Mouse (Mus musculus) gonadal fat pad, adult 2 months (tissue): Measurements from ENCODE around the gene Lpar6. TPM values are rescaled to one million over a fixed set of nuclear protein-coding genes. Genes with fewer than 3 reads are reported as not detected.

Experiments used
- DNase-seq: peaks from one replicate; pipeline ENCODE4 v3.0.0-alpha.2; 2012; ENCODE audit warnings: low read depth
- polyA plus RNA-seq: library from polyadenylated mRNA; depleted of rRNA; stranded (reverse); fragments of >200 nt; gene quantifications from 2 replicates; pipeline ENCODE4 v1.2.3, GENCODE M21; 2012; rRNA removed

Gene Lpar6
- polyA plus RNA-seq: 5.4 and 7.2 TPM in 2 replicates

DNA sequence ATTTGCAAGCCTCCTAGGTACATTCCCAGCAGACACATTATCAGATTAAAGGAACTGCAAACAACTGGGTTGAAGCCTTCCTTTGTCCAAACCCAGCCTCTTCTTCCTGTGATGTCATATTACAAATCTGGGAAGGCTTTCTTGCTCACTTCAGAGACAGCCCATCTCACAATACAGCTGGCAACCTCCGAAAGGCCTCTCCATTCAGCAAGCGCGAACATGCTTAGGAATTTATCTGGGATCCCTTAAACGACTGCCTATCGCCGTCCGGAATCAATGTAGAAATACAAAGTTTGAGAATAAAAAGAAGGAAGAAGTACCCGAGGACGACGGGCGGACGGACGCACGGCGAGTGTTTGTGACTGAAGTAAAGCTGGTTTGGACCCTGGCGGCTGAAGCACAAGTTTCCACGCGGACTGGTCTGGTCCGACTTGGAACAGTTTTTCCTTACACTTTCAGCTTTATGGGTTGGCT is at the start of gene Lpar6:
Lpar6 (plus strand) TSS at position 48 of the 474 bp plus-strand sequence.
- peak; percentile 92 for DNase-seq

DNA sequence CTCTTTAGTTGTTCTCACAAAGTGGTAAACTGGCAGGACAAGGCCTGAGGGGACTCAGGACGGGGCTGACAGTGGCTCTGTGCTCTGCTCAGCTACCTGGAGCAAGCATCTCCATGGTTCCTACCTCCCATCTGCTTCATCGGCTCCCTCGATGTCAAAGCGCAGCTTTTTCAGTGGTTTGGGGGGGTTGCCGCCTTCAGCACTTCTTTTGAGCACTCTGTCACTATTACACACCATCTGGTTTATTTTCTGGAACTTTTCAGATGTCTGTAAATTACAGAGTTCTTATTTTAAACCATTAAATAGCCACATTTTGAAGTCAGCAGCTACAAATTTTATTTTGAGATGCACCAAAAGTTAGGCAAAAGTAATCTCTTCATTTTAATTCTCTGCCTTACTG is 38.6 kb upstream of the Lpar6 start:
- no peak for DNase-seq

DNA sequence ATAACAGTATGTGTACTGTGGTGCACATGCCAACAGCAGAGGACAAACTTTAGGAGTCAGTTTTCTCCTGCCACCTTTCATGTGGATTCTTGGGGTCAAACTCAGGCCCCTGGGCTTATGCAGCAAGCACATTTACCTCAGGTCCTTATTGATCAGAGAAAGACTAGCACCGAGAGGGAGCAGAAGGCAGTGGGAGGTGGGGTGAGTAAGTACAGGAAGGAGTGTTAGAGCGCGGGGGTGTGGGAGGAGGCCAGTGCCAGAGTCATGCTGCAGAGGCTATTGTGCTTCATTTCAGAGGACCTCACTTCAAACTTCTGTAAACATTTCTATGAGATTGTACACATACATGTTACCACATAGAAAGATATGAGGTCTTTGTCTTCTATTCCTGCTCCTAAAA is 36.2 kb upstream of the Lpar6 start:
- DNase-seq: no peak

DNA sequence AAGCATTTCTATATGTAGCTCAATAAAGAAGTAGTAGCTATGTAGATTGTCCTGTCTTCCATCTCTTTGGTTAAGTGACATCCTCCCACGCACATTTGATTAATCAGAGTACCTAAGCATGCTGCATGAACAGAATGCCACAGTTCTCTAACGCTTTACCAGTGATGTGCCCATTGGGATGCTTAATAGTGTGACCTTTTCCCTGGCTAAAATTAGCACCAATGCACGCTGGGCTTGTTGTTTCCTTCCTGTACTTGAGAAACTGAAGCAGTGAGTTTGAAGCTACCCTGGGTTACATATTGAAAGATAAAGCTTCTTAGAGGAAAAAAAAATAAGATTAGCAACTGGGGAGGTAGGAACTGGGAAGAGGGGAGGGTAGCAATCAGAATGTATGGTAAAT is 33.7 kb upstream of the Lpar6 start:
- no peak for DNase-seq

DNA sequence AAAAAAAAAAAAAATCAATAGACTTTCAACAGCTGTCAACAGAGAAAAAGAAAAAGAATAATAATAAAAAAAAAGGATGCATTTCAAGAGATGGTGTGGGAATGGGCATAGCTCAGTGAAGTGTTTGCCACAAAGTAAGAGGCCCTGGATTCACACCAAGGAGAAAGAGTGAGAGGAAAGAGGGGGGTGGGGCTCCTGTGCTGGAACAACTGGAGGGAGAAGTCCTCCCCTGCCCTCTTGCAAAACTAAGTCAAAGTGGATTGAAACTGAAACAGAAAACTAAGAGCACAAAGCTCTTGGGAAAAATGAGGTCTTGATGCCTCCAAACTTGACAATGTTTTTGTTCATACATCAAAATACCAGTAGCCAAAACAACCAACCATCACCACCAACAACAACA is 28.4 kb upstream of the Lpar6 start:
- DNase-seq: no peak

DNA sequence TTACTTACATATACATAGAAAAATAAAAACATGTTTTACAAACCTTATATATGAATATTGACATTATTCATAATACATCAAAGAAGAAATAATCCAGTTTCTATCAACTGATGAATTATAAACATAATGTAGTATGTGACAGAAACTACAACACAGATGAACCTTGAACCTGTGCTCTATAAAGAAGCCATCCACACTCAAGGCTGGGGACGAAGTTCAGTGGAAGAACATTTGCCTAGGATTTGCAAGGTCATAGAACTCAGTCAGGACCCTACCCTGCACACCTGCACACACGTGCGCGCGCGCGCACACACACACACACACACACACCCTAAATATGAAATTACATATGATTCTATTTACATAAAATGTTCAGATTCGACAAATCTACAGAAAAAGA is 27.5 kb upstream of the Lpar6 start:
- DNase-seq: no peak

DNA sequence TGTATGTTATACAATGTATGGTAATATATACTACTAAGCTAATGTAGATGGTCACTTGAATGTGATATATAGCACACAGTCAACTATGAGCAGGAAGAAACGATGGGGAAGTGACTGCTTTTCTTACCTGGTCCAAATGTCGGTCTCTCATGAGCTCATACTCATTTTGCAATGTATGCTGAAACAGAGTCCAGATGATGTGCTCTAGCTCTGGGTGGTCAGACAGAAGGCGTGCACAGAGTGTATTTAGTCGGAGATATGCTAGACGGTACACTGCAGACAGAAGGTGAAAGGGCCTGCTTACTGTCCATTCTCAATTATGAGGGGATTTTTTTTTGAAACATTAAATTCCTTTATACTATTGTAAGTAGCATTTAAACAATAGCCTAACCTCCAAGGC is 26.2 kb upstream of the Lpar6 start:
- no peak for DNase-seq

DNA sequence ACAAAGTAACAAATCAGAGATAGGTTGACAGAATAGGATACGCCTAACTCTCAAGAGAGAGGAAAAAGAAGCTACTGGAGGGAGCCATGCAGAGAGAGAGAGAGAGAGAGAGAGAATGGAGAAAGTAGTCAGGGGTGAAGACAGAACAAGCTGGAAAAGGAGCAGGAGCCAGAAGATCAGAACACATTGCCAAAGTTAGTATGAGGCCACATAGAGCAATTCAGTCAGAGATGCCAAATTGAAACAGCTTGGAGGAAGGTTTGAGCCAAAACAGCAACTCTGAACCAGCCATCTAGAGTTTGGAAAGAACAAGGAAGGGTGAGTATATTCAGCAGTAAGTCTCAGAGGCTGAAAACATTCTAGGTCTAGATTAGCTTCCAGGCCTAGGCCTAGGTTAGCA is 20.6 kb upstream of the Lpar6 start:
- DNase-seq: no peak

DNA sequence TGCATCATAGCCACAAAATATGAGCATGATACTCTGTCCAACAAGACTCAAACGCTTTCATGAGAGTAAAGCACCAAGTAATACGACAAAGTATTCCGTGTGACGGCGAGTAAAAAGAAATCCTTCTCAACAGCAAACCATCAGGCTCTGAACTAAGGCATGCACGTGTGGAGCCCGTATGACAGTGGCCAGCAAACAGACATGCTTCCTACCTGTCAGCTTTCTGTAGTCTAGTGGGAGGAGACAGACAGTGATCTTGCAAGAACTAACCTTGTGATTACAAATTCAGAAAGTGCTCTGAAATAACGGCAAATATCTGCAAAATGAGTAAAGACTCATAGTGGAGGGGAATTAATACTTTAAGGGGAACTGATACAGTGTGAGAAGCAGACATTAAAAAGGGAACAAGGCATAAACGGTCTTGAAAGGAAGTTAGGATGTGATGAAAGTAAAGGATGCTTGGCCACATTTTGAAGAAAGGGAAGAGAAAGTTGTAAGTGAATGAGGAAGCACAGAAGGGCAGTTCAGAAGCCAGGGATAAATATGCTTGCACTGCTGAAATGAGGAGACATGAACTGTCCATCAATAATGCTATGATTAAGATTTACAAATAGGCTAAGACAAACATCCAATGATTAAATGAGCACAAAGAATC is 15.3 kb upstream of the Lpar6 start:
- DNase-seq: no peak

DNA sequence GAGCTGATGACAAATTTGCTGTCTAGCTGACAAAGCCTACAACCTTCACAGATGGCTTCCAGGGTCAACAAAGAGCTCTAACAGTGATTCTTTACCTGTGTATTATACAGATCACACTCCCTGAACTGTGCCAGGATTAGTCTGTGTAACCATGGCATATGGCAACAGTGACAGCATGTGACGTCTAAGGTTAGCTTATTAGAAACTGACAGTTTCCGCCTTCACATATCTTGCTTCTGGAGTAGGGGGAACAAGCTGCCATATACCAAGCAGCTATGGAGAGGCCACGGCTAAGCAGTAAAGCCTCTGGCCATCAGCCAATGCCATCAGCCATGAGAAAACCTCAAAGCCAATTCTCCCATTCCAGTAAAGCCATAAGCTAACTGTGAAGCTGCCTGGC is 11.3 kb upstream of the Lpar6 start:
- DNase-seq: no peak

DNA sequence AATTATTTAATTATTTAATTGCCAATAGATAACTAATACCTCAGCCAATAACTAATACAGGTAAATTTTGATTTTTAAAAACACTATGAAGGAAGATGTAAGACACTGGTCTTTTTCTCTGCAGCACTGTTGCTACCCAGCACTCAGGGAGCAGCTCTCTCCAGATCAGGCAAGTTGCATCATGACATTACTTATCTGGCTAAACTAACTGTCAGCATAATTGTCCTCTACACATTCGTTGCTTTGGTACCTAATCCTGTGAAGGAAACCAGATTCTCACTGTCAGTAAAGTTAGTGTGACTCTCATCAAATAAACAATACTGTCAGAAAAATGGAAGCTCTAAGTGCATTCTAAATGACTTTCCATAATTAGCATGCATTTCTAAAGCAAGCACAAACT is 10.8 kb upstream of the Lpar6 start:
- no peak for DNase-seq

DNA sequence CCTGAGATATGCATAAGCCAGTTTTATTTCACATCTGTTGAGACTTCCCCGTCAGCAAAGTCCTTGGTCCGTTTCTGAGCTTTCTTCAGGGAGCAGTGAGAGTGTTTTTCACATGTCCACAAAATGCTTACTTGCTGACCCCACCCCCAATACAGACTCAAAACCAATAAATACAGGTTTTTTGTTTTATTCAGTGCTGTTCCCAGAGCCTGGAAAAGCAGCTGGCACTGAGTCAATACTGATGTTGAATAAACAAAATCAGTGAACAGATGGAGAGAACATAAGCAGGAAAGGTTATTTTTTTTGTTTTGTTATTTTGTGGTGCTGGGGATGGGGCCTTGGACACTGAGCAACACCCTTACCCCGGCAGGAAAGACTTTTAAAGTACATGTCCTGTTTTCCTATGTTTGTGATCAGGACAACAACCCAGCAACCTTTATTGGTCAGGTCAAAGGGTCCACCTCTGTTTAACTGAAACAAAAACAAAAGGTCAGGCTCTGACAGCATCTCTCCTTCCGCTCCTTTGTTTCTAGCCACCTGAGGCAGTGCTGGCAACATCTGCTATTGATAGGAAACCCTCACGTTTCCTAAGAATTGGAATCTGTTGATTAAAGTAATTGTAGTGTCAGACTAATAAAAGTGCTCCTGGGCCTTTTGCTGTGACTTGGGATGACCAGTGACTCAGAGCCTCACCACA is 6.3 kb upstream of the Lpar6 start:
- DNase-seq: no peak

DNA sequence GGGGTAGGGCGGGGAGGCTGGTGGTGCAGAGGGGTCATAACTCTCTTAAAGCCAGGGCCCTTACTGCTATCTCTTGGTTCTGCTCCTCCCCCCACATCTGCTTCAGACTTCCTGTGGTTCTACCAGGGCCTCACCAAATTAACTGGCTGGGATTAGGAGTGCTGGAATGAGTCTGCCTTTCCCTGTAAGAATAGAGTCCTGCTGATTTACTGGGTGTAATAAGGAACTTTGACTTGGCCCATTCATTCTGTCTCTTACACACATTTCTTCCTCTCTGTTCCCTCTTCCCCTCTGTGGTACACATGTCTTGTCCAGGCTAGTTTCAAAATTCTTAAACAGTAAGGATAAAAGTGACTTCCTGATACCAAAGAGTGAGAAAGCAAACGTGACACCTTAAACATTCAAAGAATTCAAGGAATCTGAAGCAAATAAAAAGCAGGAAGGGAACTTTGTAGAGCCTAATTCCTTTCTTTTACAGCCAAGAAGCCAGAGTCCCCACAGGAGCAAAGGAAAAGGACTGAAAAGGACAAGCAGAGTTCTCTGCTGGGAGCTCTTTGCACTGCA is 3.1 kb upstream of the Lpar6 start:
- DNase-seq: no peak

DNA sequence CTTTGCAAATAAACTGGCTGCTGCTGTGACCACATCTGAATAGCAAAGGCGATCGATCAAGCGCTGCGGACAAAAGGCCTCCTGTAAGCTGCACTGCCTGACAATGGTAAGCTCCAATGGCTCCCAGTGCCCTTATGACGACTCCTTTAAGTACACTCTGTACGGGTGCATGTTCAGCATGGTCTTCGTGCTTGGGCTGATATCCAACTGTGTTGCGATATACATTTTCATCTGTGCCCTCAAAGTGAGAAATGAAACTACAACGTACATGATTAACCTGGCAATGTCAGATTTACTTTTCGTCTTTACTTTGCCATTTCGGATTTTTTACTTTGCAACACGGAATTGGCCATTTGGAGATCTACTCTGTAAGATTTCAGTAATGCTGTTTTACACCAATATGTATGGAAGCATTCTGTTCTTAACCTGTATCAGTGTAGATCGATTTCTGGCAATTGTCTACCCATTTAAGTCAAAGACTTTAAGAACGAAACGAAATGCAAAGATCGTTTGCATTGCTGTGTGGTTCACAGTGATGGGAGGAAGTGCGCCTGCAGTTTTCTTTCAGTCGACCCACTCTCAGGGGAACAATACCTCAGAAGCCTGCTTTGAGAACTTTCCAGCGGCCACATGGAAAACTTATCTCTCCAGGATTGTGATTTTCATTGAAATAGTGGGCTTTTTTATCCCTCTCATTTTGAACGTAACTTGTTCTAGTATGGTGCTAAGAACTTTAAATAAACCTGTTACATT is 979 bp downstream of the Lpar6 start:
- no peak for DNase-seq

DNA sequence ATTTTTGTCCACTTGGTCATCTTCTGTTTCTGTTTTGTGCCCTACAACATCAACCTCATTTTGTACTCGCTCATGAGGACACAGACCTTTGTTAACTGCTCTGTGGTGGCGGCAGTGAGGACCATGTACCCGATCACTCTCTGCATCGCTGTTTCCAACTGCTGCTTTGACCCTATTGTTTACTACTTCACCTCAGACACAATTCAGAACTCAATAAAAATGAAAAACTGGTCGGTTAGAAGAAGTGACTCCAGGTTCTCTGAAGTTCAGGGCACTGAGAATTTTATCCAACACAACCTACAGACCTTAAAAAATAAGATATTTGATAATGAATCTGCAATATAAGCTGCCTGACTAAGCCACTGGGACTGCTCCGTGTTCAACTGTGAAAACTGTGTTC is 1.6 kb downstream of the Lpar6 start:
- no peak for DNase-seq

DNA sequence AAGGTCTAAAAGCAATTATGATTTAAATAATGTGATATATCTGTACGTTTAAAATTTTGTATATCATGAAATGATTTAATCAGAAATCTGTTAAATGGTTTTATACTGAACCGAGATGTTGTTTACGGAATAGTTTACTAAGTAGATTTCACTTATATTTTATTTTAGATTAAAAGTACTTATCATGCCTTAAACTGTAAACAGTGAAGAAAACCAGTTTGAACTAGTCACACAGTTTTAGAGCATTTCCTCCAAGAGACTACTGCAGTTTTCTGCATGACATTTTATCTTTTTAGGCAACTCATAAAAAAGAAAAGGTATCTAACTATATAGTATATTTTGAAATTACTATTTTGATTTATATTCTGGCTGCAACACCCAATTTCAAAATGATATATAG is 2.2 kb downstream of the Lpar6 start:
- no peak for DNase-seq

DNA sequence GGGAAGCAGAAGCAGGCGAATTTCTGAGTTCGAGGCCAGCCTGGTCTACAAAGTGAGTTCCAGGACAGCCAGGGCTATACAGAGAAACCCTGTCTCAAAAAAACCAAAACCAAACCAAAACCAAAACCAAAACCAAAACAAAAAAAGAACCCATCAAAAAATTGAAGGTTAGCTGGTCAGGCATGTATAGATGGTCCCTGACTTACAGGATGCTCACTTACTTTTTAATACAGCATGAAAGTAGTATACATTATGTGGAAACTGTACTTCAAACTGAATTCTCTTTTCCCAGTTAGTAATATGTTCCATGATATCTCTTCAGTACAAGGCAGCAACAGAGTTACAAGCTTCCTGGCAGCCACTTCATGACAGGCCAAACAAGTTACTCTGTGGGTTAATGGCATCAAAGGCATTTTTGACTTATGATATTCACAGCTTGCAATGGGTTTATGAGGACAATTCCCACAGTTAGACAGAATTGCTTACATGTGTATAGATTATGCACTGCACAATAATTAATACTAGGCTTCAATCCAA is 6.4 kb downstream of the Lpar6 start:
- no peak for DNase-seq

DNA sequence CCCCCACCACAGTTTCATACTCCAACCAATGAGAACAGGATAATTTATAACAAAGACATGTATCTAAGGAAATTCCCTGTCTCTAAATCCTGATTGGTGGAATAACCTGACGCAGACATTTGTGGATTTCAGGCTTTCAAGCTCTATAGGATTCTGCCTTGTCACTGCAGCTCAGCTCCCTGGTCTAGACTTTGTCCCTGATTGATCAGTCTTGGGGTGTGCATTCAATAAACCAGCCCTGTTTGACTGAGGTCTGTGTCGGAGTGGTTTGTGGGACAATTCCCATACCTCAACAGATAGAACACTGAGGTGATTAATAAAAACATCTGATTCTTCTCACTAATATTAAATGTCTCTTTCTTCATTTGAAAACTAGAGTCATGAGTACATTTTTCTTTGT is 12.4 kb downstream of the Lpar6 start:
- no peak for DNase-seq

DNA sequence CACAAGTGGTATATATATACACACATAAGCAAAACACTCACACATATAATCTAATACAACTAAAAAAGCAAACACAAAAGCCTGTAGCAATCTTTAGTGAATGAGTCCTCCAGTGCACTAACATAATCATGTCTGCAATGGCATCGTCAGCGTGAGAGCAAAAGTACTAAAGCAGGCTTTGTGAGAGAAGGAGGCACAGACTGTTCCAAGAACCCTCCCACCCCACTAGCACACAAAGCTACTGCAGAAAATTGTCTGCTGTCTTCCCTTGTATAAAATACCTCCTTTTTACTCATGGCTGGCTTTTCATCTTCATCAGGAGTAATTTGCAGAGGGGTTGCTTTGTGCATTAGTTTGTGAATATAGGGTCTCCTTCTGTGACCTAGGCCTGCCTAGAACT is 14.6 kb downstream of the Lpar6 start:
- no peak for DNase-seq

DNA sequence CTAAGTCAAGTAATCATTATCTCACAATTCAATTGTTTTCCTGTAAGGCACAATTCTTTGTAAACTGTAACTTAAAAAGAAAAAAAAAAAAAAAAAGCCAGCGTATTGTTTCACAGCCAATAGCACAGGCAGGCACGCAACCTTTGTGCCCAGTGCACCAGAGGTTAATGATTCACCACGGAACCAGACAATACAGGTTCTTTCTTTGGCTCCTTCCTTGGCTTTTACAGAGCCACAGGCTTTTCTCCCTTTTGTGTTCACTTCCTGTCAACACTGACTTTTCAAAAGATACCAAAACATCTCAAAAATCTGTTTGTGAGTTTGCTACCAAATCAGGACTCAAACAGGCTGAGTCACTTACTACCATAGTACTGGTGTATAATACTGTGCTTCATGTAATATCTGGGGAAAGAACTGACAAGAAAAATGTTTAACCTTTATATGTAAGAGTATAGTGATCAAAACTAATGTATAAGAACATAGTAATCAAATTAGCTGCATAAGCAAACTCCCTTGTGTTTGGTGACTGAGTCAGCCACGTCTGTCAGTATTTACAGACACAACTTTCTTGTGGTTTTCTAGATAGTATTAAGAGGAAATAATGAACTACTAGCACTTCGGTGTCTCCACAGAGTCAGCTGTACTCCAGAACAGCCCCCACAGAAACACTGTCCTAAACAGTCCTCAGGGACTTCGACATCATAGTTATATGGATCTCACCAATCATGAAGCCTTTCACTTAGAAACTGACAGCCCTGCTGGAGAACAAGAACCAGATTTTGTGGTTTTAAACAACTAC is 16.0 kb downstream of the Lpar6 start:
- no peak for DNase-seq

DNA sequence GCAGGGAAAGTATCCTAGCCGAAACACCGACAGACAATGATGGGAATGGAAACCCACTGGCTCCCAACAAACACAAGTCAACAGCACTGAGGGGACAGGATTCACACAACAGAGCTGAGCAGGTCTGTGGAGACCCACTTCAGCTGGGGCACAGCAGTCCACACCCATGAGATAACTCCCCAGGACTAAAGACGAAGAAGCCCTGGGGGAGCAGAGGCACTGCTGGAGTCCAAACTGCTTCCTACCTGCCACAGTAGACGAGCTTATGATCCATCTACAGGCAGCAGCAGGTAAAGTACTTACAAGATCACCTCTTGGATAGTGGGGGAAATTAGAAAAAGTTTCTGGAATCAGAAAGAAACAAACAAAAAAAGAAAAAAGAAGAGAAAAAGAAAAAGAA is 16.7 kb downstream of the Lpar6 start:
- DNase-seq: no peak
